Mouse (Mus musculus) intestine, embryonic 14.5 days (tissue): ENCODE data around the gene Ptprn2. TPM values are rescaled to one million over a fixed set of nuclear protein-coding genes. Genes with fewer than 3 reads are reported as not detected.

Experiments used
- ATAC-seq: fragments of 200-750 bp; cut with Nextera tagmentation; replicated peaks from 2 replicates; pipeline ENCODE4 v1.8.0; 2017; ENCODE audit warnings: low read depth, moderate number of reproducible peaks, moderate TSS enrichment, moderate library complexity; ENCODE audit not compliant: low FRiP score, low TSS enrichment
- DNase-seq: peaks from one replicate; pipeline ENCODE4 v3.0.0-alpha.2; 2018; ENCODE audit warnings: low spot score
- H3K27ac ChIP-seq: fragments of 300-500 bp; sonication (generic); 2 replicates; pipeline ENCODE4 v1.5.1; 2014; ENCODE audit warnings: low read depth, mild to moderate bottlenecking, control low read depth
- H3K27me3 ChIP-seq: fragments of 300-500 bp; sonication (generic); replicated peaks from 2 replicates; pipeline ENCODE4 v1.6.1; 2014; ENCODE audit warnings: low read length, control low read depth; ENCODE audit not compliant: control insufficient read depth, insufficient read depth
- H3K36me3 ChIP-seq: fragments of 300-500 bp; sonication (generic); 2 replicates; pipeline ENCODE4 v1.6.1; 2014; ENCODE audit warnings: low read length, control low read depth; ENCODE audit not compliant: control insufficient read depth, insufficient read depth
- H3K4me1 ChIP-seq: fragments of 300-500 bp; sonication (generic); replicated peaks from 2 replicates; pipeline ENCODE4 v1.6.1; 2014; ENCODE audit warnings: low read length, control low read depth, mixed read lengths; ENCODE audit not compliant: control insufficient read depth, insufficient read depth
- H3K4me2 ChIP-seq: fragments of 300-500 bp; sonication (generic); 2 replicates; pipeline ENCODE4 v1.6.1; 2014; ENCODE audit warnings: low read length
- H3K4me3 ChIP-seq: fragments of 300-500 bp; sonication (generic); 2 replicates; pipeline ENCODE4 v1.5.1; 2014; ENCODE audit warnings: low read depth, low read length, control low read depth, mixed read lengths
- H3K9ac ChIP-seq: fragments of 300-500 bp; sonication (generic); 2 replicates; pipeline ENCODE4 v1.6.1; 2014; ENCODE audit warnings: mild to moderate bottlenecking, low read length
- H3K9me3 ChIP-seq: fragments of 300-500 bp; sonication (generic); 2 replicates; pipeline ENCODE4 v1.6.1; 2016; ENCODE audit warnings: low read length, control low read depth; ENCODE audit not compliant: control insufficient read depth
- WGBS: fragments of 180-500 bp; shearing (Covaris S2); extraction: QIAGEN DNeasy Blood & Tissue Kit; methylation state at CpG from one replicate; pipeline ENCODE4 v1.1.7; 2014; 5-methylcytosine and 5-hydroxymethylcytosine counted together
- polyA plus RNA-seq: library from polyadenylated mRNA; unstranded; fragments of >200 nt; fragmentation: Nextera tagmentation; extraction: Ambion mirVana; gene quantifications from 2 replicates; pipeline ENCODE4 v1.2.1, GENCODE M21; 2014

The Ptprn2 gene
- polyA plus RNA-seq, 1 experiment from 2014 or later = 2.0 TPM

- Histone ChIP-seq H3K27ac (no peak overlapping the region), H3K4me2 (no peak overlapping the region), H3K9ac (no peak overlapping the region), H3K9me3 (no peaks in the 10 kb centered on the region), H3K27me3 (no peaks in the 10 kb centered on the region), H3K4me3 (no peak overlapping the region), H3K36me3 (no peaks in the 10 kb centered on the region), H3K4me1 (no peaks in the 10 kb centered on the region)
- WGBS = 83% methylated on average over 8 of the region's 8 CpGs
- no peak for DNase-seq
- no peak for ATAC-seq
Observed at GRCm38 (mm10) chr12:116892584-116892983, 407.1 kb downstream of the Ptprn2 start.

GRCm38 (mm10) chr12:116896651-116897050 lies 411.1 kb downstream of the Ptprn2 start:
- H3K9me3 ChIP-seq = no peaks in the 10 kb centered on the region
- 46% methylated on average over 2 of the region's 2 CpGs for WGBS
- no peak overlapping the region for H3K9ac ChIP-seq
- ATAC-seq (no peak), DNase-seq (no peak)
- H3K4me2 ChIP-seq = no peak overlapping the region
- no peak overlapping the region for H3K27ac ChIP-seq
- H3K27me3 ChIP-seq = no peaks in the 10 kb centered on the region
- H3K36me3 ChIP-seq = no peaks in the 10 kb centered on the region
- H3K4me1 ChIP-seq = no peaks in the 10 kb centered on the region
- H3K4me3 ChIP-seq = no peak overlapping the region

GRCm38 (mm10) chr12:116901773-116902172 lies 416.3 kb downstream of the Ptprn2 start:
- Histone ChIP-seq H3K4me1 (no peaks in the 10 kb centered on the region), H3K27me3 (no peaks in the 10 kb centered on the region), H3K4me3 (no peak overlapping the region), H3K4me2 (no peak overlapping the region), H3K9me3 (no peaks in the 10 kb centered on the region), H3K36me3 (no peaks in the 10 kb centered on the region), H3K27ac (no peak overlapping the region), H3K9ac (no peak overlapping the region)
- DNase-seq (no peak), ATAC-seq (no peak)
- WGBS = 82% methylated on average over 3 of the region's 3 CpGs

- no peak for ATAC-seq
- Histone ChIP-seq H3K27me3 (no peaks in the 10 kb centered on the region), H3K4me3 (no peak overlapping the region), H3K4me1 (no peaks in the 10 kb centered on the region), H3K27ac (no peak overlapping the region), H3K4me2 (no peak overlapping the region), H3K9ac (no peak overlapping the region), H3K9me3 (no peaks in the 10 kb centered on the region), H3K36me3 (no peaks in the 10 kb centered on the region)
- no peak for DNase-seq
- WGBS = 15% methylated on average over 1 of the region's 1 CpGs
Observed at GRCm38 (mm10) chr12:116907424-116907823, 421.9 kb downstream of the Ptprn2 start.

- H3K36me3 ChIP-seq = no peaks in the 10 kb centered on the region
- no peaks in the 10 kb centered on the region for H3K9me3 ChIP-seq
- no peak for ATAC-seq
- 96% methylated on average over 2 of the region's 2 CpGs for WGBS
- H3K9ac ChIP-seq = no peak overlapping the region
- H3K27ac ChIP-seq = no peak overlapping the region
- H3K4me2 ChIP-seq = no peak overlapping the region
- no peak for DNase-seq
- H3K4me3 ChIP-seq = no peak overlapping the region
- no peaks in the 10 kb centered on the region for H3K27me3 ChIP-seq
- H3K4me1 ChIP-seq = no peaks in the 10 kb centered on the region
Observed at GRCm38 (mm10) chr12:116908668-116909067, 423.1 kb downstream of the Ptprn2 start.

- H3K9ac ChIP-seq = no peak overlapping the region
- no peak overlapping the region for H3K4me2 ChIP-seq
- H3K36me3 ChIP-seq = no peaks in the 10 kb centered on the region
- ATAC-seq (no peak), DNase-seq (no peak)
- no peaks in the 10 kb centered on the region for H3K27me3 ChIP-seq
- no peak overlapping the region for H3K4me3 ChIP-seq
- 40% methylated on average over 5 of the region's 5 CpGs for WGBS
- H3K27ac ChIP-seq = no peak overlapping the region
- no peaks in the 10 kb centered on the region for H3K9me3 ChIP-seq
- H3K4me1 ChIP-seq = no peaks in the 10 kb centered on the region
Observed at GRCm38 (mm10) chr12:116916776-116917175, 431.3 kb downstream of the Ptprn2 start.

GRCm38 (mm10) chr12:116919185-116919584 lies 433.7 kb downstream of the Ptprn2 start:
- H3K36me3 ChIP-seq = no peaks in the 10 kb centered on the region
- no peaks in the 10 kb centered on the region for H3K9me3 ChIP-seq
- ATAC-seq (no peak), DNase-seq (no peak)
- no peak overlapping the region for H3K4me3 ChIP-seq
- no peak overlapping the region for H3K9ac ChIP-seq
- H3K27ac ChIP-seq = no peak overlapping the region
- H3K4me2 ChIP-seq = no peak overlapping the region
- 82% methylated on average over 6 of the region's 6 CpGs for WGBS
- no peaks in the 10 kb centered on the region for H3K4me1 ChIP-seq
- no peaks in the 10 kb centered on the region for H3K27me3 ChIP-seq

GRCm38 (mm10) chr12:116919691-116920526 lies 434.4 kb downstream of the Ptprn2 start:
- Histone ChIP-seq H3K4me2 (no peak overlapping the region), H3K4me1 (no peaks in the 10 kb centered on the region), H3K9ac (no peak overlapping the region), H3K27me3 (no peaks in the 10 kb centered on the region), H3K27ac (no peak overlapping the region), H3K9me3 (no peaks in the 10 kb centered on the region), H3K4me3 (no peak overlapping the region), H3K36me3 (no peaks in the 10 kb centered on the region)
- WGBS = 84% methylated on average over 22 of the region's 22 CpGs
- ATAC-seq = no peak
- no peak for DNase-seq

GRCm38 (mm10) chr12:116927115-116927514 lies 441.6 kb downstream of the Ptprn2 start:
- no peak for DNase-seq
- no peak for ATAC-seq

More at GRCm38 (mm10) chr12:116927115-116927514, 441.6 kb downstream of the Ptprn2 start:
- no peak overlapping the region for H3K4me3 ChIP-seq
- H3K4me2 ChIP-seq = no peak overlapping the region
- no peaks in the 10 kb centered on the region for H3K27me3 ChIP-seq
- no peaks in the 10 kb centered on the region for H3K4me1 ChIP-seq
- 82% methylated on average over 5 of the region's 5 CpGs for WGBS
- no peak overlapping the region for H3K9ac ChIP-seq
- H3K27ac ChIP-seq = no peak overlapping the region
- H3K36me3 ChIP-seq = no peaks in the 10 kb centered on the region
- no peaks in the 10 kb centered on the region for H3K9me3 ChIP-seq
